Mouse (Mus musculus): ENCODE measurements around the gene Syngr1.

- peak; percentile 62 for TF ChIP-seq CTCF (IDR thresholded peaks at IDR 0.05; ENCODE audit: low read depth, low read length)
- no peak for TF ChIP-seq GATA2 (IDR thresholded peaks at IDR 0.05; ENCODE audit: borderline replicate concordance, low read depth, low read length)
These were observed at the start of gene Syngr1, which contains the start of gene Rpl3 for GRCm38 (mm10) chr15:80091121-80091955.

Data from G1E (cell line).